Mouse (Mus musculus): ENCODE results near the gene Aprt. TPM values are rescaled to one million over a fixed set of nuclear protein-coding genes. Genes with fewer than 3 reads are reported as not detected.
"Not testable (repeated sequence)": the region's sequence is repeated elsewhere in the genome, so short reads cannot be mapped to it uniquely, and the experiment has no call there.

The Aprt gene
- polyA plus RNA-seq, 1 experiment from 2014 or later = 262 TPM

DNA sequence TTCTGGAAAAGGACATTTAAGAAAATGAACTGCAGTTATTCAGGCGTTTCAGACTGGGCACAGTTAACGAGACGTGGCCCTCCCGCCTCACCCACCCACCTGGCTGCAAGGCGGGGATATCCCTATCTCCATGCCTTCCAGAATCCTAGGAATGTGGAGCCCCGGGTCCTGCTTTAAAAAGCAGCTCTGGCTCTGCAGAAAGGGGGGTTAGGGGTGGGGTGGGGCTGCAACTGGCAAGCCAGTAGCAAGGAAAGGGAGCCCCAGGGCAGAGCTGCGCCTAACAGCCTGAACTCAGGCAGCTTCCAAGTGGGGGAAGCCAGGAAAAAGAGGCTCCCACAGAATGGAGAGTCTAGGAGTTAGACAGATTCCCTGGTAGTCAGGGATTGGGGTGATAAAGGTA is 2.5 kb upstream of the Aprt start:
- no peaks in the 10 kb centered on the region for H3K9me3 ChIP-seq (replicated peaks; ENCODE audit: control insufficient read depth, low read length)
- no peak overlapping the region for H3K4me2 ChIP-seq
- no peak overlapping the region for H3K9ac ChIP-seq (ENCODE audit: low read depth, low read length)
- H3K4me3 ChIP-seq (ENCODE audit: low read depth, low read length) = no peak overlapping the region
- H3K27me3 ChIP-seq (ENCODE audit: control insufficient read depth, insufficient read depth, low read length) = no peaks in the 10 kb centered on the region
- WGBS (ENCODE audit: insufficient replicate concordance) = 33% methylated on average over 7 of the region's 7 CpGs
- H3K4me1 ChIP-seq (ENCODE audit: control insufficient read depth, insufficient read depth, low read length) = peaks cover 32% of the 10 kb centered on the region
- no peaks in the 10 kb centered on the region; the same call in none of the 2 replicates for H3K36me3 ChIP-seq (ENCODE audit: control insufficient read depth, insufficient read depth, low read length)
- no peak for ATAC-seq (replicated peaks; ENCODE audit: insufficient number of reproducible peaks, low FRiP score, low TSS enrichment)
- H3K27ac ChIP-seq (ENCODE audit: low read depth, low read length) = no peak overlapping the region

DNA sequence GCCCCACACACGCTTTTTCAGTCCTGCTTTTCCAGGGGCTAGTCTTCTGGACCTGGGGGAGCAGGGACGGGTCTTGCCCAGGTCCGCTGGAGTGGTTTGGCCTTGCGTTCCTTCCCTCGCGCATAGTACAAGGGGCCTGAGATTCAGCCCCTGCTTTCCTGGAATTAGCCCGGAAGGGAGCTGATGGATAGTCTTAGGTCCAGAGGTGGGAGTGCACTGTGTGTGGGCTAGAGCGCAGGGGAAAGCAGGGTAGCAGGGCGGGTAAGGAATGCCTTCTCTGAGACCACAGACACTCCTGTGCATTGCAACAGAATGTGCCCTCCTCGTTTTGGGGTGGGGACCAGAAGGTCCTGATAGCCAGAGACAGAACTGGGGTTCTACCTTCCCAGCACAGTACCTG is 407 bp upstream of the Aprt start:
- Histone ChIP-seq H3K4me1 (ENCODE audit: control insufficient read depth, insufficient read depth, low read length) (peaks cover 35% of the 10 kb centered on the region), H3K36me3 (ENCODE audit: control insufficient read depth, insufficient read depth, low read length) (peaks cover 13% of the 10 kb centered on the region), H3K9ac (ENCODE audit: low read depth, low read length) (0 out of 2 replicates have a peak overlapping the region, but pooled peaks have one; percentile 8), H3K27me3 (ENCODE audit: control insufficient read depth, insufficient read depth, low read length) (no peaks in the 10 kb centered on the region), H3K27ac (ENCODE audit: low read depth, low read length) (no peak overlapping the region), H3K9me3 (replicated peaks; ENCODE audit: control insufficient read depth, low read length) (no peaks in the 10 kb centered on the region), H3K4me2 (peak overlapping the region; percentile 88), H3K4me3 (ENCODE audit: low read depth, low read length) (peak overlapping the region; percentile 67; the same call in 1 of the 2 replicates)
- no peak for ATAC-seq (replicated peaks; ENCODE audit: insufficient number of reproducible peaks, low FRiP score, low TSS enrichment)
- 53% methylated on average over 10 of the region's 10 CpGs for WGBS (ENCODE audit: insufficient replicate concordance)

DNA sequence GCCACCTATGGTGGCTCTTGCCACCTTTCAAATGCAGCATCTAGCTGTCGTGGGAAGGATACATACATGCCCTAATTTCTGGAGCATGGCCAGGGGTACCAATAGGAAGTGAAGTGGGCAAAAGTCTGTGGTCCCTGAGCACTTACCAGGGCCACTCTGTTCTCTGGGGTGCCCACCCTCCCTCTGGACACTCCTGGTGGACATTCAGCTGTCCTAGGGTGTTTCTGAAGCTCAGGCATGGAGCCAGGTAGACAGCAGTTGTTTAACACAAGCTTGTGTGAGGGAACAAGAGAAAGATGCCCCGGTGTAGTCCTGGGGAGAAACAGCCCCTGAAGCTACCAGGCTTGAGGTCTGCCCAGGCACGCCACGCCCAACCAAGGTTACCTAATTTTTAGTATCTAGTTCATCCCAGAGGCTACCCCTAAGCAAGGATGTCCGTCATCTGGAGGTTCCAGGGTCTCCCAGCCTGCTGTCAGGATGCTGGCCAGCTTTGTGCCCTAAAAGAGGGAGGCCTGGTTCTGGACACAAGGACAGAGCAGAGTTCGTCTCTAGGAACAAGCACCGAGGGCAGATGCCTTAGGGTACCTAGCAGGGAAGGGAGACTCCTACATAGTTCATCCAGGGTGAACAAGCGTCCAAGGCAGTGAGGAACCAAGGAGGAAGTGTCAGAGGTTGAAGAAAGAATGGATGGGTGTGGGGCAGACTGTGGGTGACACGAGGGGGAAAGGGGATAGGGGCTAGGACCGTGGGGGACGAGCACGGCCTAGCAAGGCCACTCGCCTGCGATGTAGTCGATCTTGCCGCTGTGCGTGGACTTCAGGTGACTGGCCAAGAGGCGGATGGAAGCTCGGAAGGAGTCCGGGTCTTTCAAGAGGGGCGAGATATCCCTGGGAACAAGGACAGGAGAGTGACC is 718 bp downstream of the Aprt start:
- Histone ChIP-seq H3K4me2 (peak overlapping the region; percentile 88), H3K9me3 (replicated peaks; ENCODE audit: control insufficient read depth, low read length) (no peaks in the 10 kb centered on the region), H3K4me3 (ENCODE audit: low read depth, low read length) (peak overlapping the region; percentile 67), H3K4me1 (ENCODE audit: control insufficient read depth, insufficient read depth, low read length) (peaks cover 35% of the 10 kb centered on the region), H3K9ac (ENCODE audit: low read depth, low read length) (peak overlapping the region; percentile 86), H3K36me3 (ENCODE audit: control insufficient read depth, insufficient read depth, low read length) (peaks cover 23% of the 10 kb centered on the region), H3K27me3 (ENCODE audit: control insufficient read depth, insufficient read depth, low read length) (no peaks in the 10 kb centered on the region), H3K27ac (ENCODE audit: low read depth, low read length) (peak overlapping the region; percentile 59)
- 17% methylated on average over 21 of the region's 21 CpGs for WGBS (ENCODE audit: insufficient replicate concordance)
- ATAC-seq (replicated peaks; ENCODE audit: insufficient number of reproducible peaks, low FRiP score, low TSS enrichment) = no peak

DNA sequence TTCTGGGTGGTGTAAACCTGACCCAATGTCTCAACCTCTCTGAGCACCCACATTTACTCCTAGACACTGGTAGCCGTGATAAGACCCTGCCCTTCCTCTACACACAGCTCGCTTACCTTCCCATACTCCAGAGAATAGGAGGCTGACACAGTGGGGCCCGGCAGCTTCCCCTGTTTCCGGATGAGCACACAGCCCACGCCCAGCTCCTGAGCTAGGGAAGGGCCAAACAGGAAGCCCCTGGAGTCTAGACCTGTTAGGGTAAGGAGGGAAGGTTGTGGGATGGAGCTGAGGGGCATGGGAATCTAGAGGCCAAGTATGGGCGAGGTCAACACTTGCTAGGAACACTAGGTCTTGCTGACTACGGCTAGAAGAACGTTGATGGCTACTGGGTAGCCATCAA is 1.4 kb downstream of the Aprt start:
- peaks cover 35% of the 10 kb centered on the region for H3K4me1 ChIP-seq (ENCODE audit: control insufficient read depth, insufficient read depth, low read length)

DNA sequence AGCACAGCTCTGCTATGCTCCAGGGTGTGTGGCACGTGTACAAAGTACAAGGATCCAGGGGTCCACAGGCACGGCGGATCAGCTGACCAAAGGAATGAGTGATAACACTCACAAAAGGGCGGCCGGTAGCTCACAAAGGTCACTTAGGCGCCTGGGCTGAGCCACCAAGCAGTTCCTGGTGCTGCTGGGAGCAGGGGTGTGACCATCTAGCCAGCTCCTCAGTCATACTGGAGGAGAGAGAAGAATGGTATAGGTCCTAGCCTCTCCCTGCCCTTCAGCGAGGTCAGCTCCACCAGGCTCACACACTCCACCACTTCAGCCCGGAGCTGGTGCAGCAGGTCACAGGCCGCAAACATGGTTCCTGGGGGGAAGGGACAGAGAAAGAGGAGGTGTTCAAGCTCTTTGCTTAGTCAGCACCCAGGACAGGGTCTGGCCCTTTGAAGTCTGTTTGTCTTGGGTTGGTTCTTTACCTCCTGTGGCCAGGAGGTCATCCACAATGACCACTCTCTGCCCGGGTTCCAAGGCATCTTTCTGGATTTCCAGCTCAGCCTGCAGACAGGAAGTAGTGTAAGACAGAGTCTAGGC is 1.9 kb downstream of the Aprt start:
- Histone ChIP-seq H3K36me3 (ENCODE audit: control insufficient read depth, insufficient read depth, low read length) (peaks cover 34% of the 10 kb centered on the region), H3K27me3 (ENCODE audit: control insufficient read depth, insufficient read depth, low read length) (no peaks in the 10 kb centered on the region), H3K4me3 (ENCODE audit: low read depth, low read length) (0 out of 2 replicates have a peak overlapping the region, but pooled peaks have one; percentile 8), H3K4me2 (peak overlapping the region; percentile 88), H3K9me3 (replicated peaks; ENCODE audit: control insufficient read depth, low read length) (no peaks in the 10 kb centered on the region), H3K27ac (ENCODE audit: low read depth, low read length) (peak overlapping the region; percentile 59), H3K4me1 (ENCODE audit: control insufficient read depth, insufficient read depth, low read length) (peaks cover 35% of the 10 kb centered on the region), H3K9ac (ENCODE audit: low read depth, low read length) (0 out of 2 replicates have a peak overlapping the region, but pooled peaks have one; percentile 34)
- 15% methylated on average over 10 of the region's 10 CpGs for WGBS (ENCODE audit: insufficient replicate concordance)
- ATAC-seq (replicated peaks; ENCODE audit: insufficient number of reproducible peaks, low FRiP score, low TSS enrichment) = no peak

More for the DNA sequence above, 1.4 kb downstream of the Aprt start:
- 55% methylated on average over 8 of the region's 8 CpGs for WGBS (ENCODE audit: insufficient replicate concordance)
- peak overlapping the region; percentile 59 for H3K27ac ChIP-seq (ENCODE audit: low read depth, low read length)
- no peaks in the 10 kb centered on the region for H3K9me3 ChIP-seq (replicated peaks; ENCODE audit: control insufficient read depth, low read length)
- peak overlapping the region; percentile 88 for H3K4me2 ChIP-seq
- peaks cover 29% of the 10 kb centered on the region for H3K36me3 ChIP-seq (ENCODE audit: control insufficient read depth, insufficient read depth, low read length)
- no peak for ATAC-seq (replicated peaks; ENCODE audit: insufficient number of reproducible peaks, low FRiP score, low TSS enrichment)
- H3K9ac ChIP-seq (ENCODE audit: low read depth, low read length) = no peak overlapping the region; the same call in 1 of the 2 replicates
- no peaks in the 10 kb centered on the region for H3K27me3 ChIP-seq (ENCODE audit: control insufficient read depth, insufficient read depth, low read length)
- H3K4me3 ChIP-seq (ENCODE audit: low read depth, low read length) = 0 out of 2 replicates have a peak overlapping the region, but pooled peaks have one; percentile 8

DNA sequence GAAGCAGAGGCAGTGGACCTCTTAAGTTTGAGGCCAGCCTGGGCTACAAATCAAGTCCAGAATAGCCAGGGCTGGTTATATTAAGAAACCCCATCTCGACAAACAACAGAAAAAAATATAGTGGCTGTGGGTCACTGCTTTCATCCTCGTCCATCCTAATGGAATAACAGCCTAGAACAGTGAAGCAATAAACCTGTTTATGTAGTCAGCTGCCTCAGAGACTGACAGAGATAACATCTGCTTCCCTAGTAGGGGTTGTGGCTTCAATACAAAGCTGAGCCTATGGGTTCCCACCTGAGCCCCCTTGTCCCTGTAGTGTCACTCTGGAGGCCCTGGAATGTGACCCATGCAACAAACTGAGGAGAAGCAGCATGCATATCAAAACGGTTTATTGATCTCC is 2.4 kb downstream of the Aprt start:
- peak overlapping the region; percentile 88; the same call in 1 of the 2 replicates for H3K4me2 ChIP-seq
- peaks cover 34% of the 10 kb centered on the region for H3K36me3 ChIP-seq (ENCODE audit: control insufficient read depth, insufficient read depth, low read length)
- H3K9ac ChIP-seq (ENCODE audit: low read depth, low read length) = no peak overlapping the region
- H3K9me3 ChIP-seq (replicated peaks; ENCODE audit: control insufficient read depth, low read length) = no peaks in the 10 kb centered on the region
- ATAC-seq (replicated peaks; ENCODE audit: insufficient number of reproducible peaks, low FRiP score, low TSS enrichment) = no peak
- WGBS (ENCODE audit: insufficient replicate concordance) = 60% methylated on average over 3 of the region's 3 CpGs
- H3K27me3 ChIP-seq (ENCODE audit: control insufficient read depth, insufficient read depth, low read length) = no peaks in the 10 kb centered on the region
- no peak overlapping the region for H3K4me3 ChIP-seq (ENCODE audit: low read depth, low read length)
- peaks cover 37% of the 10 kb centered on the region for H3K4me1 ChIP-seq (ENCODE audit: control insufficient read depth, insufficient read depth, low read length)
- peak overlapping the region; percentile 59; the same call in 1 of the 2 replicates for H3K27ac ChIP-seq (ENCODE audit: low read depth, low read length)

DNA sequence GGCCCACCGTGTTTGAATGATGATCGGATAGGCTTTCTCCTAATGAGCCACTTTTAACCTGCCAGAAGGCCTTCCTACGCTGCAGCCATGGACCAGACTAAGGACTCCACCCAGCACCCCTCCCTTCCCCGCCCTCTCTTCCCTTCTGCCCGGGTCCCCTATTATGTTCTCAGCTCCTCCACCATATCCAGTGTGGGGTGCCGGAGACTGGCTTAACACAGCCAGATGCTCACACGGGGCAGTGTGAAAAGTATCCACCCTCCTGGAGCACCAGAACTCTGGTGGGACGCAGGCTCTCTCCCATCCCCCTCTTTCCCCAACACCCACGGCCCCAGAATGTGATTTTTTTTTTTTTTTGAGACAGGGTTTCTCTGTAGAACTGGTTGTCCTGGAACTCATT is 3.1 kb downstream of the Aprt start:
- Histone ChIP-seq H3K9me3 (replicated peaks; ENCODE audit: control insufficient read depth, low read length) (no peaks in the 10 kb centered on the region), H3K36me3 (ENCODE audit: control insufficient read depth, insufficient read depth, low read length) (peaks cover 34% of the 10 kb centered on the region), H3K27ac (ENCODE audit: low read depth, low read length) (no peak overlapping the region), H3K9ac (ENCODE audit: low read depth, low read length) (no peak overlapping the region), H3K4me1 (ENCODE audit: control insufficient read depth, insufficient read depth, low read length) (peaks cover 40% of the 10 kb centered on the region), H3K4me3 (ENCODE audit: low read depth, low read length) (no peak overlapping the region), H3K27me3 (ENCODE audit: control insufficient read depth, insufficient read depth, low read length) (no peaks in the 10 kb centered on the region), H3K4me2 (no peak overlapping the region)
- 64% methylated on average over 9 of the region's 9 CpGs for WGBS (ENCODE audit: insufficient replicate concordance)
- ATAC-seq (replicated peaks; ENCODE audit: insufficient number of reproducible peaks, low FRiP score, low TSS enrichment) = no peak

DNA sequence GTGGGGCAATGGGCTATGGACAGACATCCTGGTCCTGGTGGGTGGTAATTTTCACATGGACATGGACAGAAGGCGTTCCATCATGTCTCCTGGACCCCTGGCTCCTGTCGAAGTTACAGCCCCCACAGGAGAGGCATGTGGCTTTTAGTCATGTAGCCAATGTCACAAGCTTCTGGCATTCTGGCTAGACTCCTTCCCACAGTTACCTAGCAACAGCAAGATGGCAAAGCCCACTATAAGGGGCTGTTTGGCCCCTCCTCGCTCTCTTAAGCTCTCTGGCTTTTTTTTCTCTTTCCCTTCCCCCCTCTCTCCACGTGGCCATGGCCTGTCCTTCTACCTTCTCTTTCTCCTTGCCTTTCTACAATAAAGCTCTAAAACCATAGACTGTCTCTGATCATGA is 3.5 kb downstream of the Aprt start:
- WGBS (ENCODE audit: insufficient replicate concordance) = 53% methylated on average over 4 of the region's 4 CpGs
- H3K4me2 ChIP-seq; H3K9ac ChIP-seq (ENCODE audit: low read depth, low read length); H3K9me3 ChIP-seq (replicated peaks; ENCODE audit: control insufficient read depth, low read length); H3K27ac ChIP-seq (ENCODE audit: low read depth, low read length); H3K27me3 ChIP-seq (ENCODE audit: control insufficient read depth, insufficient read depth, low read length); H3K4me3 ChIP-seq (ENCODE audit: low read depth, low read length); ATAC-seq (replicated peaks; ENCODE audit: insufficient number of reproducible peaks, low FRiP score, low TSS enrichment): not testable (repeated sequence)
- peaks cover 41% of the 10 kb centered on the region for H3K4me1 ChIP-seq (ENCODE audit: control insufficient read depth, insufficient read depth, low read length)
- peaks cover 34% of the 10 kb centered on the region for H3K36me3 ChIP-seq (ENCODE audit: control insufficient read depth, insufficient read depth, low read length)
